Mouse (Mus musculus): Measurements from ENCODE around the gene Dcaf15.
A peak's percentile ranks its signal among the peaks of the same experiment; 100 is the strongest.

The Dcaf15 gene

GRCm38 (mm10) chr8:84104697-84105609, at the start of gene Dcaf15:
TSS of gene Dcaf15 (minus strand) at chr8:84104768.
- DNase-seq (ENCODE audit: low spot score) = peak; percentile 99

- no peak for DNase-seq (ENCODE audit: low spot score)
Observed at GRCm38 (mm10) chr8:84149181-84149580, 44.6 kb upstream of the Dcaf15 start.

DNA sequence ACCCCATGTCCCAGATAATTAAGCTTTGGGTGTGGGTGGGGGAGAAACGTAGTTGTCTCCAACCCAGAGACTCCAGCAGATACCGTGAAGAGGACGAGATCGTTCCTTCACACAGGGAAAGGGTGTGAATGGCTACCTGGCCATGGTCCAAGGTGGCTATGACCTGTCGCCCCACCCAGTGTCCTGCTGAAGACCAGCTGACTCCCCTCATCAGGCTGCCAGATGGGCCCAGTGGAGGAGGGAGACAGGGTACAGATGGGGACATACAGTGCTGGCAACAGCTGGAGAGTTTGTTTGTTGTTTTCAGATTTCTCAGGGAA, 43.9 kb upstream of the Dcaf15 start:
- DNase-seq (ENCODE audit: low spot score) = no peak

DNA sequence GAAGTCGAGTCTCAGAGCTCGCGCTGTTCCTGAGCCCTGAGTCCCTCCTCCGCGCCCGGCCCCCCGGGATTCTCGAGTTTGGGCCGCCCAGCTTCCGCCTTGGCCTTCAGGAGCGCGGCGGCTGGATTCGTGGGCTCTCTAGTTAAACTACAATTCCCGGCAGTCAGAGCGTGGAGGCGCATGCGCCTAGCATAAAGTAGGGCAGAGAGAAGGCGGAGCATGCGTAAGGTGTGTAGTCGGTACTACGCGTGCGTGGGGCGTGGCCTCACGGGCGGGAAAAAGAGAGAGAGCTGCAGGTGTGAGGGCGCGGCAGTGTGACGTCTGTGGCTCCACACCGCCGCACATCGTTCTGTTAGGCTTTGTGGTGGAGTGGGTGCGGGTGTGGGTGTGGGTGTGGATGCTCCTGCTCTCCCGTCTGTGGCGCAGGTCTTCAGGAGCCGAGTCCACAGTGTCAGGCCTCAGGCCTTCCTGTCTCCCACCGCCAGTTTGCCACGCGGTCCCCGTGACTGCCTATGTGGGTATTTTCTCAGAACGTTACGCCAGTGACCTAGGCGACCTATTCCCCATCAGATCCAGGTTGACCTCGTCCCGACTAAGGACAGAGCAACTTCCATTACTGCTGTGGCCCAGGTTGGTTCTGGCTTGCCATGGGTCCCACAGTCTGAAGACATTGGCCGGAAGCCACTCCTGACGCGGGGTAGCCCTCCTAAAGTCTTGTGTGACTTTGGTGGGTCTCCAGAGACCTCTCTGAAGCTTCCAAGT, 43.4 kb upstream of the Dcaf15 start, which contains the start of the genes Cc2d1a and 4930432K21Rik:
Cc2d1a (minus strand) TSS at position 168 of the 762 bp plus-strand sequence.
4930432K21Rik (plus strand) TSS at position 257 of the 762 bp plus-strand sequence.
- DNase-seq (ENCODE audit: low spot score) = peak; percentile 95

DNA sequence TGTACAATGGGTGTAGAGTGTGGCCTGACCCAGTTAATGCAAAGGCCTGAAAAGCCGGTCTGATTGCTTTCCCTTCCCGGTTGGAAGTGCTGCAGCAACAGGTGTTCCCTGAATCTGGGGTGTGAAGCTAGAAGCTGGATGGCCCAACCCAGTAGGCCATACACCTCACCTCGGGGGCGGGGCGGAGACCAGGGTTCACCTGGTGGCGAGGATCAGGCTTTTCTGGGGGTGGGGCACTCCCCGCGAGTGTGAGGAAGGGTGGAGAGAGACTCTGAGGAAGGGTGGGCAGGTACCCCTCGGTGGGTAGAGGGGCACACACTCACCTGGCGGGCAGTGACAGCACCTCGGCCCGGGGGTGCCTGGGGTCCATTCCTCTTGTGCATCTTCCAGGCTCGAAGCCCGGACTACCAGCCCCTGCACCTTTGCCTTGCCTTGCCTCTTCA, 42.8 kb upstream of the Dcaf15 start:
- no peak for DNase-seq (ENCODE audit: low spot score)

- no peak for DNase-seq (ENCODE audit: low spot score)
Observed at GRCm38 (mm10) chr8:84144636-84145245, 40.2 kb upstream of the Dcaf15 start.

- DNase-seq (ENCODE audit: low spot score) = no peak
Observed at GRCm38 (mm10) chr8:84140838-84141237, 36.3 kb upstream of the Dcaf15 start.

GRCm38 (mm10) chr8:84137848-84138247, 33.3 kb upstream of the Dcaf15 start:
- DNase-seq (ENCODE audit: low spot score) = peak; percentile 59

DNA sequence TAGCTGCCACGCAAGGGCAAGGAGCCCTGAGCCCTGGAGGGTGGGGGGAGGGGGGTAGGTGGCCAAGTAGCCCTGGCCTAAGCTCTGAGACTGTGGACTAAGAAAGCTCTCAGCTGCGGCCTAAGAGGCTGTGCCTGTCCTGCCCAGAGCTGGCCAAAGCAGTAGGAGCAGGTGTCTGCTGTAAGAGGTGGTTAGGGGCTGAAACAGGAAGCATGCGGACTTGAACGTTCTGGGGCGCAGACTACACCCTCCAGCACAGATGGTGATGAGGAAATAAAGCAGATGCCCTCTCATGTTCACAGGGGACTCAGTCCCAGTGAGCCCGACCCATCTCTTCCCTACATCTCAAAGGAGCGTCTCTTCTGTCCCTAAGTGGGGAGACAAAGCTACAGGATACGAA, 27.7 kb upstream of the Dcaf15 start:
- DNase-seq (ENCODE audit: low spot score) = no peak

GRCm38 (mm10) chr8:84130806-84131205, 26.2 kb upstream of the Dcaf15 start:
- DNase-seq (ENCODE audit: low spot score) = no peak

- peak; percentile 24 for DNase-seq (ENCODE audit: low spot score)
Observed at GRCm38 (mm10) chr8:84128277-84128676, 23.7 kb upstream of the Dcaf15 start.

GRCm38 (mm10) chr8:84127202-84127901, 22.8 kb upstream of the Dcaf15 start:
- DNase-seq (ENCODE audit: low spot score) = no peak

GRCm38 (mm10) chr8:84126742-84127141, 22.2 kb upstream of the Dcaf15 start:
- no peak for DNase-seq (ENCODE audit: low spot score)

DNA sequence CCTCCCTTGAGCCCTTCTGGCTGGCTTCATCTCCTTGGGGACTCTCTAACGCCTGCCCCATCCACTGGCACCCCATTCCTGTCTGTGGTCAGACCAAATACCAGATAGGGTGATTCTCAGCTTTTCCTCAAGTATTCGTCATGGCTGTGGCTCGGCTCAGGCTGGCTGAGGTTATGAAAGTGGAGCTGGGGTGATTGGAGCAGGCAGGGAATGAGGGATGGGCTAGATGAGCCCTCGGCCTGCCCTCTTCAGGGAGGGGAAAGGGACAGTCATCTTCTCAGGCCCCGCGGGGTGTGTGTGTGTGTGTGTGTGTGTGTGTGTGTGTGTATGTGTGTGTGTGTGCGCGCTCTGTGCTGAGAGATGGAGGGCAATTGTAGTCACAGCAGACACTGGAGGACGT, 21.1 kb upstream of the Dcaf15 start, which contains the start of gene Podnl1:
Podnl1 (plus strand) TSS at position 334 of the 400 bp plus-strand sequence.
- peak; percentile 16 for DNase-seq (ENCODE audit: low spot score)

GRCm38 (mm10) chr8:84122151-84122550, 17.6 kb upstream of the Dcaf15 start:
- DNase-seq (ENCODE audit: low spot score) = no peak

GRCm38 (mm10) chr8:84115646-84116045, 11.1 kb upstream of the Dcaf15 start:
- DNase-seq (ENCODE audit: low spot score) = peak; percentile 55

DNA sequence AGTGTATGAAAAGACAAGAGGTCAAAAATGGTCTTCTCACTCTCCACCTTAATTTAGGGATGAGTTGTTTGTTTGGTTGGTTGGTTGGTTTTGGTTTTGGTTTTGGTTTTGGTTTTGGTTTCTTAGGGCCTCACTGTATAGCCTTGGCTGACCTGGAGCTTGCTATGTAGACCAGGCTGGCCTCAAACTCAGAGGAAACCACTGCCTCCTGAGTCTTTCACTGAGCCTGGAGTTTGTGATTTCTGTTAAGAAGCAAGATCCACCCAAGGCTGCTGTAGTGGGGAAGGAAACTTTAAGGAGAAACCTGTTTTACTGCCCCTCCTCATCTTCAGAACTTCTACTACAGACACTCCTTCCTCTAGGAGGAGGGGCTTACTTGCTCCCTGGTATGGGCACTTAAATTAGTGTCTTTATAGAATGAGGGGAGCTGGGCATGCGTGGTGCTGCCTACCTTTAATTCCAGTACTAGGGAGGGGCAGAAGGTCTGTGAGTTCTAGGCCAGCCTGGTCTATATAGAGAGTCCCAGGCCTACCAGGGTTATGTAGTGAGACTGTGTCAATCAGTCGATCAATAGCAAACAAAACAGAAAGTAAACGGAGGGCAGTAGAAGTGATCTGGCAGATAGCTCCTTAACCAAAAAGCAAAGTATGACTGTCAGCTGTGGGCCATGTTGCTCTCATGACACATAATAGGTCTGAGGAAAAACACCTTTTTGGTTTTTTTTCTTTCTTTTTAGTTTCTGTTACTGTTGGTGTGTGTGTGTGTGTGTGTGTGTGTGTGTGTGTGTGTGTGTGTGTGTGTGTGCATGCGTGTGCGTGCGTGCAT, 1.9 kb upstream of the Dcaf15 start:
- no peak for DNase-seq (ENCODE audit: low spot score)

GRCm38 (mm10) chr8:84105676-84106075, 1.1 kb upstream of the Dcaf15 start:
- no peak for DNase-seq (ENCODE audit: low spot score)

GRCm38 (mm10) chr8:84104221-84104620, 347 bp downstream of the Dcaf15 start:
- peak; percentile 81 for DNase-seq (ENCODE audit: low spot score)

- no peak for DNase-seq (ENCODE audit: low spot score)
Observed at GRCm38 (mm10) chr8:84103601-84104000, 967 bp downstream of the Dcaf15 start.
